Mouse (Mus musculus) midbrain, embryonic 13.5 days (tissue): ENCODE data around the gene Hsf4. TPM values are rescaled to one million over a fixed set of nuclear protein-coding genes. Genes with fewer than 3 reads are reported as not detected.
A peak's percentile ranks its signal among the peaks of the same experiment; 100 is the strongest.

Source experiments
- ATAC-seq: fragments of 200-750 bp; cut with Nextera tagmentation; 2 replicates; pipeline ENCODE4 v1.8.0; 2017; ENCODE audit warnings: mild to moderate bottlenecking, moderate TSS enrichment, moderate library complexity
- H3K27ac ChIP-seq: fragments of 300-500 bp; sonication (generic); 2 replicates; pipeline ENCODE4 v1.5.1; 2015; ENCODE audit warnings: inconsistent platforms, mild to moderate bottlenecking, moderate library complexity
- H3K27me3 ChIP-seq: fragments of 300-500 bp; sonication (generic); 2 replicates; pipeline ENCODE4 v1.6.1; 2015; ENCODE audit warnings: mild to moderate bottlenecking, inconsistent platforms
- H3K36me3 ChIP-seq: fragments of 300-500 bp; sonication (generic); 2 replicates; pipeline ENCODE4 v1.6.1; 2015; ENCODE audit warnings: mild to moderate bottlenecking, inconsistent platforms
- H3K4me1 ChIP-seq: fragments of 300-500 bp; sonication (generic); replicated peaks from 2 replicates; pipeline ENCODE4 v1.6.1; 2015; ENCODE audit warnings: inconsistent platforms
- H3K4me2 ChIP-seq: fragments of 300-500 bp; sonication (generic); replicated peaks from 2 replicates; pipeline ENCODE4 v1.6.1; 2015; ENCODE audit warnings: moderate library complexity, mild to moderate bottlenecking, inconsistent platforms
- H3K4me3 ChIP-seq: fragments of 300-500 bp; sonication (generic); replicated peaks from 2 replicates; pipeline ENCODE4 v1.5.1; 2015; ENCODE audit warnings: mild to moderate bottlenecking, inconsistent platforms
- H3K9ac ChIP-seq: fragments of 300-500 bp; sonication (generic); replicated peaks from 2 replicates; pipeline ENCODE4 v1.6.1; 2015; ENCODE audit warnings: mild to moderate bottlenecking, inconsistent platforms
- H3K9me3 ChIP-seq: fragments of 300-500 bp; sonication (generic); 2 replicates; pipeline ENCODE4 v1.6.1; 2016; ENCODE audit warnings: mild to moderate bottlenecking, inconsistent platforms
- WGBS: fragments of 180-500 bp; shearing (Covaris S2); methylation state at CpG from one replicate; pipeline ENCODE4 v1.1.7; 2015; 5-methylcytosine and 5-hydroxymethylcytosine counted together
- polyA plus RNA-seq: library from polyadenylated mRNA; unstranded; fragments of >200 nt; fragmentation: Nextera tagmentation; extraction: Ambion mirVana; gene quantifications from 2 replicates; pipeline ENCODE4 v1.2.1, GENCODE M21; 2015

The Hsf4 gene
- polyA plus RNA-seq, 1 experiment from 2014 or later = 0.38 TPM

DNA sequence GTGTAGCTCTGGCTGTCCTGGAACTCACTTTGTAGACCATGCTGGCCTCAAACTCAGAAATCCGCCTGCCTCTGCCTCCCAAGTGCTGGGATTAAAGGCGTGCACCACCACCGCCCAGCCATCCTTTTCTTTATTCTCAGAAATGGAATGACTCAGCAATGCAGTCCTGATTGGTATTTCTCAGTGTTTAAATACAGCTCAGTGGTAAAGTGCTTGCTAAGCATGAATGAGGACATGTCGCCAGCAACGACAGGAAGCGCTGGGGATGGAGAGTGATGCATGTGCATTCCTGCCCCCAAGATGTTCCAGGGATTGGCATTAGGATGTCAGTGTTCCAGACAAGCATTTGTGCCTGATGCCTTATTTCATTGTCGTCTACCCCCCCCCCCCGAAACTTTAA, 33.8 kb downstream of the Hsf4 start:
- Histone ChIP-seq H3K27me3 (no peaks in the 10 kb centered on the region), H3K27ac (no peak overlapping the region), H3K4me3 (no peak overlapping the region), H3K36me3 (peaks cover 80% of the 10 kb centered on the region), H3K9me3 (no peaks in the 10 kb centered on the region), H3K4me1 (peaks cover 33% of the 10 kb centered on the region), H3K4me2 (no peak overlapping the region), H3K9ac (no peak overlapping the region)
- WGBS = 88% methylated on average over 8 of the region's 8 CpGs
- no peak for ATAC-seq

DNA sequence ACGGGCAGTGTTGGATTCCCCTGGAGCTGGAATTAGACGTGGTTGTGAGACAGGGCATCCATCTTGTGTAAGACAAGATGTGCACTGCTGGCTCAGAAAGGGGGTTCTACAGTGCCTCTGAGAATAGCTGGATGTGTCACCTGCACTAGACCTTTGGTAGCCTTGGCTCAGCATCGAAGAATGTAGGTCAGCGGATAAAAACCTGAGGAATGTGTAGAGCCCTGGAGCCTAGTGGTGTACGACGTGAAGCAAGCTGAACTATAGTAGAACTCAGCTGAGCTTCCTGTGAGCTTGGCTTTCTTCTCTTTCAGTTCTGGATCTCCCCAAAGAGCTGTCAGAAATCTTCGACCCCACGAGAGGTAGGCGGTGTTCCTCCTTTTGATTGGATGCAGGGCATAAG, 34.3 kb downstream of the Hsf4 start:
- peaks cover 28% of the 10 kb centered on the region for H3K4me1 ChIP-seq
- no peak for ATAC-seq
- H3K27me3 ChIP-seq = no peaks in the 10 kb centered on the region
- 91% methylated on average over 9 of the region's 9 CpGs for WGBS
- no peak overlapping the region for H3K4me3 ChIP-seq
- H3K9ac ChIP-seq = no peak overlapping the region
- no peak overlapping the region for H3K4me2 ChIP-seq
- H3K27ac ChIP-seq = no peak overlapping the region
- peaks cover 83% of the 10 kb centered on the region for H3K36me3 ChIP-seq
- H3K9me3 ChIP-seq = no peaks in the 10 kb centered on the region

GRCm38 (mm10) chr8:105304325-105305210, 35.0 kb downstream of the Hsf4 start:
- Histone ChIP-seq H3K9ac (no peak overlapping the region), H3K4me3 (no peak overlapping the region), H3K27ac (no peak overlapping the region; the same call in 1 of the 2 replicates), H3K27me3 (no peaks in the 10 kb centered on the region), H3K9me3 (no peaks in the 10 kb centered on the region), H3K4me2 (no peak overlapping the region), H3K36me3 (peaks cover 86% of the 10 kb centered on the region), H3K4me1 (peaks cover 21% of the 10 kb centered on the region)
- 75% methylated on average over 9 of the region's 9 CpGs for WGBS
- peak; percentile 12; the same call in 1 of the 2 replicates for ATAC-seq

GRCm38 (mm10) chr8:105305211-105306145, 35.9 kb downstream of the Hsf4 start, which contains the start of gene Elmo3:
Elmo3 (plus strand) TSS chr8:105305601.
- no peaks in the 10 kb centered on the region for H3K27me3 ChIP-seq
- WGBS = 11% methylated on average over 30 of the region's 30 CpGs
- H3K27ac ChIP-seq = no peak within 1 kb of the TSS; the same call in 1 of the 2 replicates
- H3K36me3 ChIP-seq = peaks cover 85% of the 10 kb centered on the region
- H3K9me3 ChIP-seq = no peaks in the 10 kb centered on the region
- ATAC-seq = peak; percentile 59
- peak within 1 kb of the TSS; percentile 45 for H3K4me2 ChIP-seq
- H3K4me3 ChIP-seq = no peak within 1 kb of the TSS
- H3K9ac ChIP-seq = peak within 1 kb of the TSS; percentile 54
- H3K4me1 ChIP-seq = peaks cover 21% of the 10 kb centered on the region

DNA sequence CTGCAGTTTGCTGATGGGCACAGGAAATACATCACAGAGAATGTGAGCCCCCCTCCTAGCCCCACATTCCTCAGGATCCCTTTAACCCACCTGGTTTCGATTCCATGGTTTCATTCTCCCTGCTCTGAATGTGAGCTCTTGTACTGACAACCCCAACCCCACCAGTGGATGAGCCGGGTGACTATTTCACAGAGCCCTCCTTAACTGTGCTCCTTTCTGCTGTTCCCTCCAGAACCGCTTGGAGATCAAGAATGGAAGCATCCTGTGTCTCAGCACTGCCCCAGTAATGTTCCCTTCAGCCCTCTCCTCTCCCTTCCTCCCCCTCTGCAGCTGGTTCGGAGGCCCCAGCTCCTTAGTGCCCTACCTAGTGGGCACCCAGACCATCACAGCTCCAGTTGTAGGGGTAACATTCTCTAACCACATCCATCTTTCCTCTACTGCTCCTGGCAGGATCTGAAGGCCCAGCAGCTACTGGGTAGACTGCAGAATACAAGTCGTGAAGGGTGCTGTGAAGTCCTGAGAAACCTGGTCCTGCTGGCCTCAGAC, 36.6 kb downstream of the Hsf4 start:
- H3K9ac ChIP-seq = peak overlapping the region; percentile 54; the same call in 1 of the 2 replicates
- peak; percentile 4 for ATAC-seq
- 66% methylated on average over 5 of the region's 5 CpGs for WGBS
- no peaks in the 10 kb centered on the region for H3K27me3 ChIP-seq
- H3K9me3 ChIP-seq = no peaks in the 10 kb centered on the region
- peak overlapping the region; percentile 45 for H3K4me2 ChIP-seq
- peaks cover 21% of the 10 kb centered on the region for H3K4me1 ChIP-seq
- H3K4me3 ChIP-seq = no peak overlapping the region
- peaks cover 82% of the 10 kb centered on the region for H3K36me3 ChIP-seq
- H3K27ac ChIP-seq = no peak overlapping the region

DNA sequence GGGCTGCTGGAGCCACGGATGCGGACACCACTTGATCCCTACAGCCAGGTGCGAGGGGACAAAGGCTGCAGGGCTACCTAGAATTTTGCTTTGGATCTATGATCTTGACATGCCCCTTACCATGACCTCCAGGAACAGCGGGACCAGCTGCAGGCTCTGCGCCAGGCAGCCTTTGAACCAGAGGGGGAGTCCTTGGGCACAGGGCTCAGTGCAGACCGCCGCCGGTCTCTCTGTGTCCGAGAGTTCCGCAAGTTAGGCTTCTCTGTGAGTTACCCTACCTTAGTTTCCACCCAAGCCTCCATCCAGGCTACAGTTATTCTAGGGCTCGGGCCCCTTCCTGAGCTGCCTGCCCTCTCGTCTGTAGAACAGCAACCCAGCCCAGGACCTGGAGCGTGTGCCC, 38.1 kb downstream of the Hsf4 start:
- Histone ChIP-seq H3K4me3 (no peak overlapping the region), H3K9me3 (no peaks in the 10 kb centered on the region), H3K27ac (no peak overlapping the region), H3K4me2 (no peak overlapping the region), H3K36me3 (peaks cover 83% of the 10 kb centered on the region), H3K27me3 (no peaks in the 10 kb centered on the region), H3K9ac (no peak overlapping the region), H3K4me1 (peaks cover 21% of the 10 kb centered on the region)
- WGBS = 94% methylated on average over 13 of the region's 13 CpGs
- no peak for ATAC-seq

DNA sequence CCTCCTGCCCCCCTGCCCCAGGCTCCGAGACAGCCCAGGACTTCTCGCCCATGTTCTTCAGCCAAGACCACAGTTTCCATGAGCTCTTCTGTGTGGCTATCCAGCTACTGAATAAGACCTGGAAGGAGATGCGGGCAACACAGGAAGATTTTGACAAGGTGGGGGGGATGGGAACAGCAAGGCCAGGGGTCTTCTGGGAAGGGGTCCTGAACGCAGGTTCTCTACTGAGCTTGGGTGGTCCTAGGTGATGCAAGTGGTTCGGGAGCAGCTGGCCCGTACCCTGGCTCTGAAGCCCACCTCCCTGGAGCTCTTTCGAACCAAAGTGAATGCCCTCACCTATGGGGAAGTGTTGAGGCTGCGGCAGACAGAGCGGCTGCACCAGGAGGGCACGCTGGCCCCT, 38.8 kb downstream of the Hsf4 start:
- Histone ChIP-seq H3K27ac (no peak overlapping the region), H3K9ac (no peak overlapping the region), H3K9me3 (no peaks in the 10 kb centered on the region), H3K4me3 (no peak overlapping the region), H3K27me3 (no peaks in the 10 kb centered on the region), H3K36me3 (peaks cover 83% of the 10 kb centered on the region), H3K4me1 (peaks cover 21% of the 10 kb centered on the region), H3K4me2 (no peak overlapping the region)
- 93% methylated on average over 10 of the region's 10 CpGs for WGBS
- no peak for ATAC-seq

- Histone ChIP-seq H3K9ac (no peak overlapping the region), H3K4me3 (no peak overlapping the region), H3K27me3 (no peaks in the 10 kb centered on the region), H3K27ac (no peak overlapping the region), H3K4me2 (no peak overlapping the region), H3K4me1 (peaks cover 20% of the 10 kb centered on the region), H3K9me3 (no peaks in the 10 kb centered on the region), H3K36me3 (peaks cover 83% of the 10 kb centered on the region)
- ATAC-seq = no peak
- WGBS = 83% methylated on average over 15 of the region's 15 CpGs
Observed at GRCm38 (mm10) chr8:105309142-105309847, 39.7 kb downstream of the Hsf4 start.

GRCm38 (mm10) chr8:105310118-105310517, 40.5 kb downstream of the Hsf4 start:
- ATAC-seq = no peak
- no peak overlapping the region for H3K9ac ChIP-seq
- H3K9me3 ChIP-seq = no peaks in the 10 kb centered on the region
- H3K27ac ChIP-seq = no peak overlapping the region
- H3K4me3 ChIP-seq = no peak overlapping the region
- WGBS = 88% methylated on average over 8 of the region's 8 CpGs
- peaks cover 84% of the 10 kb centered on the region for H3K36me3 ChIP-seq
- no peaks in the 10 kb centered on the region for H3K27me3 ChIP-seq
- peaks cover 13% of the 10 kb centered on the region for H3K4me1 ChIP-seq
- no peak overlapping the region for H3K4me2 ChIP-seq

DNA sequence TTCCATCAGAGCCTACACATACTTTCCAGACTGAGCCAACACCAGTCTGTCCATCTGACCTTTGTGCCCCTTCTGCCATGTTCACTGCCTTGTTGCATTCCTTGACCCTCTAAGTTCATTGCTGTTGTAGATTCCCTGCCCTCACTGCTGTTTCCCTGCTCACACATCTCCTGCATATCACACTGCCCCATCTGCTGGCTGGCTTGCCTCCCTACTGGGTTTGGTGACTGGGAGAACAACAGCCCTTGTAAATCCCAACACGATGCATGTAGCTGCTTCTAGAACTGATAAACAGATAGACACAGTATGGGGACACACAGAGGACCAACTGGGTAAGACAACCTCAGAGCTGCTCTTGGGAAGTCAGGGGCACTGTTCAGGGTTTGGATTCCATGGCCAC, 42.1 kb downstream of the Hsf4 start:
- no peak for ATAC-seq
- no peak overlapping the region for H3K4me3 ChIP-seq
- H3K9me3 ChIP-seq = no peaks in the 10 kb centered on the region
- H3K27me3 ChIP-seq = no peaks in the 10 kb centered on the region
- H3K27ac ChIP-seq = no peak overlapping the region
- H3K36me3 ChIP-seq = peaks cover 96% of the 10 kb centered on the region
- H3K4me2 ChIP-seq = no peak overlapping the region
- 87% methylated on average over 1 of the region's 1 CpGs for WGBS
- H3K4me1 ChIP-seq = no peaks in the 10 kb centered on the region
- no peak overlapping the region for H3K9ac ChIP-seq

DNA sequence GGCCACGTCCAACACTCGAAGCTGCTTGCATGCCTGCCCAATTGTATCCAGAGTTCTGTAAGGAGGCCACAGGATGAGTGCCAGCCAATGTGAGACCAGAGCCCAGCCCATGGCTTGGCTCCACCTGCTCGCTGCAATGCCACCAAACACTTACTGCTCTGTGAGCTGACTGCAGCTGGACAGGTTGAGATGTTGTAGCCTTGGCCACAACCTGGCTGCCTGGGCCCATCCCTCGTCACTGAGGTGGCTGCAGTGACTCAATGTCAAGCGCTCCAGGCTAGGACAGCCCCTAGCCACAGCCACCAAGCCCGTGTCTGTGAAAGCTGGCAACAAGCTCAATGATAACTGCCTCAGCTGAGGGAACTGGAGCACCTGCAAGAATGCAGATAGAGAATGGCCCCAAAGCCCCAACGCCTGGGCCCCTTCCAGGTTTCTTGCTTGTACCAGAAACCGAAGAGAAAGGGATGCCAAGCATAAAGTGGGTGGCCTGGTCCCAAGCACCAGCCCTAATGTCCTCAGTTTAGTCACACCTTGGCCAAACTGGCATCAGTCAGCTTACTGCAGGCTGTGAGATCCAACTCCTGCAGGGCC, 43.4 kb downstream of the Hsf4 start:
- no peak overlapping the region for H3K27ac ChIP-seq
- no peaks in the 10 kb centered on the region for H3K27me3 ChIP-seq
- no peak overlapping the region for H3K9ac ChIP-seq
- ATAC-seq = no peak
- H3K9me3 ChIP-seq = no peaks in the 10 kb centered on the region
- H3K4me2 ChIP-seq = no peak overlapping the region
- 91% methylated on average over 8 of the region's 8 CpGs for WGBS
- no peak overlapping the region for H3K4me3 ChIP-seq
- H3K4me1 ChIP-seq = no peaks in the 10 kb centered on the region
- peaks cover 95% of the 10 kb centered on the region for H3K36me3 ChIP-seq
